Mouse (Mus musculus) olfactory bulb, adult 2 months (tissue): ENCODE results near the gene Arhgef5.

Experiments
- CTCF ChIP-seq: fragments of 200-500 bp; IDR thresholded peaks from 2 replicates; pipeline ENCODE4 v1.5.1; 2012; ENCODE audit warnings: low read depth, mild to moderate bottlenecking, low read length, moderate library complexity; ENCODE audit not compliant: insufficient read depth
- POLR2A ChIP-seq: fragments of 200-500 bp; IDR thresholded peaks from 2 replicates; pipeline ENCODE4 v1.6.1; 2012; ENCODE audit warnings: mild to moderate bottlenecking, low read depth, low read length, moderate library complexity; ENCODE audit not compliant: insufficient read depth

DNA sequence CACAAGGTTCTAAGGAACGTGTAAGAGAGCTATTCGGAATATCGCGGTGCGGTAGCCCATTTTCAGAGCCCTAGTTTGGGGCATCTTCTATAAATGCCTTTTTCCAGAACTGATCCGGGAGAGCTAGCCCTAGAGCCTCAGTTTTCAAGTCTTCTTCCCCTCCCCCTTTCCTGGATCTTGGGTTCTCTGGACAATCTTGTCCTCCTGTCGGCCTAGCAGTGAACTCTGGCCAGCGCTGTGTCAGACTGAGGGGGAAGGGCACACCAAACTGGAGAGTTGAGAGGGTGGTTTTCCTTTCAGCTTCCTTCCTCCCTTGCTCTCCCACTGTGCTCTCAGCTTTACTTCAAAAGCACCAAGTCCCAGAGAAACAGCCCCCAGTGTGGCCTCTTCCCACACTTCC is 974 bp downstream of the Arhgef5 start:
- TF ChIP-seq CTCF (no peak), POLR2A (no peak)
